Mouse (Mus musculus): ENCODE measurements around the gene Angptl4. TPM values are rescaled to one million over a fixed set of nuclear protein-coding genes. Genes with fewer than 3 reads are reported as not detected.

Angptl4 gene
- total and polyA plus RNA-seq, 3 experiments, result 6.3 to 12.2 (median 8.0) TPM

DNA sequence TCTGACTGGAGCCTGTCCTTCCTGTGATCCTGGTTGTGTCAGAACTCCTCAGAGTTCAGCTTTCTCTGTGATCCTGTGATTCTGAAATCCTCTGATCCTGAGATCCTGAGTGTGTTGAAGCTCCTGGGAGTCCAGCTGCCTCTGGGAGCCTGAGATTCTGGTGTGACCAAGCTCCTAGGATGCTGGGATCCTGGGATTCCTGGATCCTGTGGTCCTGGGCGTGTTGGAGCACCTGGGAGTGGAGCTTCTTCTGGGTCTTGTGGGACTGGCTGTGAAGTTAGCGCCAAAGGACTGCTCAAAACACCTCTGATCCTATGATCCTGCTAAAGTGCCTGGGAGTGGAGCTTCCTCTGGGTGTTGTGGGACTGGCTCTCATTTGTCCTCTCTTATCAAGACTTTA is 53.2 kb downstream of the Angptl4 start (continued):
- TF ChIP-seq MXI1 (IDR thresholded peaks at IDR 0.05; ENCODE audit: low read depth, low read length) (no peak), CHD1 (IDR thresholded peaks at IDR 0.05; ENCODE audit: low read depth, low read length) (no peak), RCOR1 (conservative IDR thresholded peaks at IDR 0.05; ENCODE audit: low read depth, low read length) (no peak)

Other genes with a start within 250 kb of the Angptl4 start
Only the 20 nearest of the 27 such genes appear.
- 9.9 TPM in 2 replicates for gene Zfp414, start 152.7 kb downstream of the Angptl4 start, total RNA-seq (2012; rRNA removed)
- 5.4 and 6.6 TPM in 2 replicates for gene Zfp414, start 152.7 kb downstream of the Angptl4 start, total RNA-seq (2014; rRNA removed)
- gene Zfp414, start 152.7 kb downstream of the Angptl4 start, polyA plus RNA-seq (2012; ENCODE audit: insufficient read length, low read depth), result 24.8 and 34.3 TPM in 2 replicates
- gene Pram1, start 143.8 kb downstream of the Angptl4 start, total RNA-seq (2012; rRNA removed), result 0.25 and 0.38 TPM in 2 replicates
- gene Pram1, start 143.8 kb downstream of the Angptl4 start, total RNA-seq (2014; rRNA removed), result 0.21 TPM in 1 of 2 replicates, not detected in the other
- gene Pram1, start 143.8 kb downstream of the Angptl4 start, polyA plus RNA-seq (2012; ENCODE audit: insufficient read length, low read depth), result 1.1 and 1.7 TPM in 2 replicates
- gene Hnrnpm, start 95.0 kb downstream of the Angptl4 start, total RNA-seq (2012; rRNA removed), result 174 and 217 TPM in 2 replicates
- 207 and 227 TPM in 2 replicates for gene Hnrnpm, start 95.0 kb downstream of the Angptl4 start, total RNA-seq (2014; rRNA removed)
- 756 and 975 TPM in 2 replicates for gene Hnrnpm, start 95.0 kb downstream of the Angptl4 start, polyA plus RNA-seq (2012; ENCODE audit: insufficient read length, low read depth)
- 8.9 and 9.2 TPM in 2 replicates for gene March2, start 63.2 kb downstream of the Angptl4 start, total RNA-seq (2012; rRNA removed)
- gene March2, start 63.2 kb downstream of the Angptl4 start, total RNA-seq (2014; rRNA removed), result 9.3 and 9.7 TPM in 2 replicates
- gene March2, start 63.2 kb downstream of the Angptl4 start, polyA plus RNA-seq (2012; ENCODE audit: insufficient read length, low read depth), result 10.2 and 12.2 TPM in 2 replicates
- 31.8 and 32.7 TPM in 2 replicates for gene Rab11b, start 21.3 kb downstream of the Angptl4 start, total RNA-seq (2012; rRNA removed)
- 17.4 and 18.7 TPM in 2 replicates for gene Rab11b, start 21.3 kb downstream of the Angptl4 start, total RNA-seq (2014; rRNA removed)
- gene Rab11b, start 21.3 kb downstream of the Angptl4 start, polyA plus RNA-seq (2012; ENCODE audit: insufficient read length, low read depth), result 49.0 and 57.9 TPM in 2 replicates
- 10.8 and 15.7 TPM in 2 replicates for gene Kank3, start 28.7 kb upstream of the Angptl4 start, total RNA-seq (2012; rRNA removed)
- 0.50 and 0.81 TPM in 2 replicates for gene Kank3, start 28.7 kb upstream of the Angptl4 start, total RNA-seq (2014; rRNA removed)
- 0.78 and 1.8 TPM in 2 replicates for gene Kank3, start 28.7 kb upstream of the Angptl4 start, polyA plus RNA-seq (2012; ENCODE audit: insufficient read length, low read depth)
- 4,496 and 4,575 TPM in 2 replicates for gene Rps28, start 42.7 kb upstream of the Angptl4 start, total RNA-seq (2012; rRNA removed)
- 696 and 765 TPM in 2 replicates for gene Rps28, start 42.7 kb upstream of the Angptl4 start, total RNA-seq (2014; rRNA removed)
- gene Rps28, start 42.7 kb upstream of the Angptl4 start, polyA plus RNA-seq (2012; ENCODE audit: insufficient read length, low read depth), result 782 and 837 TPM in 2 replicates
- gene Ndufa7, start 42.7 kb upstream of the Angptl4 start, total RNA-seq (2012; rRNA removed), result 316 and 364 TPM in 2 replicates
- gene Ndufa7, start 42.7 kb upstream of the Angptl4 start, total RNA-seq (2014; rRNA removed), result 168 and 194 TPM in 2 replicates
- gene Ndufa7, start 42.7 kb upstream of the Angptl4 start, polyA plus RNA-seq (2012; ENCODE audit: insufficient read length, low read depth), result 153 and 164 TPM in 2 replicates
- 53.7 and 57.1 TPM in 2 replicates for gene Cd320, start 61.3 kb upstream of the Angptl4 start, total RNA-seq (2012; rRNA removed)
- gene Cd320, start 61.3 kb upstream of the Angptl4 start, total RNA-seq (2014; rRNA removed), result 67.1 and 84.2 TPM in 2 replicates
- 45.3 and 50.9 TPM in 2 replicates for gene Cd320, start 61.3 kb upstream of the Angptl4 start, polyA plus RNA-seq (2012; ENCODE audit: insufficient read length, low read depth)
- gene Gm7029, start 92.0 kb upstream of the Angptl4 start, total RNA-seq (2012; rRNA removed), result not detected in 2 replicates
- gene Gm7029, start 92.0 kb upstream of the Angptl4 start, total RNA-seq (2014; rRNA removed), result not detected in 2 replicates
- not detected in 2 replicates for gene Gm7029, start 92.0 kb upstream of the Angptl4 start, polyA plus RNA-seq (2012; ENCODE audit: insufficient read length, low read depth)
- 22.3 and 23.0 TPM in 2 replicates for gene Kifc1, start 108.8 kb upstream of the Angptl4 start, total RNA-seq (2012; rRNA removed)
- gene Kifc1, start 108.8 kb upstream of the Angptl4 start, total RNA-seq (2014; rRNA removed), result 15.2 and 16.0 TPM in 2 replicates
- gene Kifc1, start 108.8 kb upstream of the Angptl4 start, polyA plus RNA-seq (2012; ENCODE audit: insufficient read length, low read depth), result 41.2 and 46.6 TPM in 2 replicates
- not detected in 2 replicates for gene Platr17, start 123.3 kb upstream of the Angptl4 start, total RNA-seq (2012; rRNA removed)
- gene Platr17, start 123.3 kb upstream of the Angptl4 start, total RNA-seq (2014; rRNA removed), result not detected in 2 replicates
- gene Platr17, start 123.3 kb upstream of the Angptl4 start, polyA plus RNA-seq (2012; ENCODE audit: insufficient read length, low read depth), result not detected in 2 replicates
- 33.8 and 48.3 TPM in 2 replicates for gene Daxx, start 127.6 kb upstream of the Angptl4 start, total RNA-seq (2012; rRNA removed)
- gene Daxx, start 127.6 kb upstream of the Angptl4 start, total RNA-seq (2014; rRNA removed), result 31.6 and 32.3 TPM in 2 replicates
- gene Daxx, start 127.6 kb upstream of the Angptl4 start, polyA plus RNA-seq (2012; ENCODE audit: insufficient read length, low read depth), result 53.0 and 64.7 TPM in 2 replicates
- gene Tapbp, start 134.1 kb upstream of the Angptl4 start, total RNA-seq (2012; rRNA removed), result 114 and 134 TPM in 2 replicates
- 44.3 and 45.3 TPM in 2 replicates for gene Tapbp, start 134.1 kb upstream of the Angptl4 start, total RNA-seq (2014; rRNA removed)
- gene Tapbp, start 134.1 kb upstream of the Angptl4 start, polyA plus RNA-seq (2012; ENCODE audit: insufficient read length, low read depth), result 96.7 and 116 TPM in 2 replicates
- 21.2 and 23.5 TPM in 2 replicates for gene Zbtb22, start 134.1 kb upstream of the Angptl4 start, total RNA-seq (2012; rRNA removed)
- gene Zbtb22, start 134.1 kb upstream of the Angptl4 start, total RNA-seq (2014; rRNA removed), result 11.7 and 12.1 TPM in 2 replicates
- gene Zbtb22, start 134.1 kb upstream of the Angptl4 start, polyA plus RNA-seq (2012; ENCODE audit: insufficient read length, low read depth), result 20.2 and 20.3 TPM in 2 replicates
- 23.0 and 25.6 TPM in 2 replicates for gene Rgl2, start 147.7 kb upstream of the Angptl4 start, total RNA-seq (2012; rRNA removed)
- 20.1 and 20.4 TPM in 2 replicates for gene Rgl2, start 147.7 kb upstream of the Angptl4 start, total RNA-seq (2014; rRNA removed)
- 29.1 and 31.8 TPM in 2 replicates for gene Rgl2, start 147.7 kb upstream of the Angptl4 start, polyA plus RNA-seq (2012; ENCODE audit: insufficient read length, low read depth)
- 140 and 157 TPM in 2 replicates for gene Pfdn6, start 158.5 kb upstream of the Angptl4 start, total RNA-seq (2012; rRNA removed)
- 92.3 and 109 TPM in 2 replicates for gene Pfdn6, start 158.5 kb upstream of the Angptl4 start, total RNA-seq (2014; rRNA removed)
- 109 and 149 TPM in 2 replicates for gene Pfdn6, start 158.5 kb upstream of the Angptl4 start, polyA plus RNA-seq (2012; ENCODE audit: insufficient read length, low read depth)
- gene Wdr46, start 158.8 kb upstream of the Angptl4 start, total RNA-seq (2012; rRNA removed), result 49.7 and 64.5 TPM in 2 replicates
- gene Wdr46, start 158.8 kb upstream of the Angptl4 start, total RNA-seq (2014; rRNA removed), result 36.8 and 39.8 TPM in 2 replicates
- gene Wdr46, start 158.8 kb upstream of the Angptl4 start, polyA plus RNA-seq (2012; ENCODE audit: insufficient read length, low read depth), result 69.4 and 72.4 TPM in 2 replicates
- gene B3galt4, start 169.7 kb upstream of the Angptl4 start, total RNA-seq (2012; rRNA removed), result 3.7 and 4.5 TPM in 2 replicates
- gene B3galt4, start 169.7 kb upstream of the Angptl4 start, total RNA-seq (2014; rRNA removed), result 4.2 and 5.2 TPM in 2 replicates
- gene B3galt4, start 169.7 kb upstream of the Angptl4 start, polyA plus RNA-seq (2012; ENCODE audit: insufficient read length, low read depth), result 4.6 and 6.2 TPM in 2 replicates
- 38.2 and 39.9 TPM in 2 replicates for gene Vps52, start 174.0 kb upstream of the Angptl4 start, total RNA-seq (2012; rRNA removed)
- 34.3 and 40.6 TPM in 2 replicates for gene Vps52, start 174.0 kb upstream of the Angptl4 start, total RNA-seq (2014; rRNA removed)
- gene Vps52, start 174.0 kb upstream of the Angptl4 start, polyA plus RNA-seq (2012; ENCODE audit: insufficient read length, low read depth), result 73.6 and 76.1 TPM in 2 replicates